Mouse (Mus musculus) midbrain, embryonic 14.5 days (tissue): ENCODE measurements at regions not wholly inside any gene's neighbourhood (a gene's known extent, or its start where the extent isn't known, plus 50 kb on each side); places are given as distances from the start of the nearest gene placed in this dataset.

Experiments
- ATAC-seq: fragments of 200-750 bp; cut with Nextera tagmentation; 2 replicates; pipeline ENCODE4 v1.8.0; 2017; ENCODE audit warnings: moderate number of reproducible peaks, moderate library complexity; ENCODE audit not compliant: low FRiP score, low TSS enrichment
- DNase-seq: peaks from one replicate; pipeline ENCODE4 v3.0.0-alpha.2; 2015
- H3K27ac ChIP-seq: fragments of 300-500 bp; sonication (generic); replicated peaks from 2 replicates; pipeline ENCODE4 v1.5.1; 2014; ENCODE audit warnings: mild to moderate bottlenecking, low read depth, low read length, moderate library complexity
- H3K27me3 ChIP-seq: fragments of 300-500 bp; sonication (generic); 2 replicates; pipeline ENCODE4 v1.6.1; 2014; ENCODE audit warnings: low read length, control low read depth, mixed read lengths; ENCODE audit not compliant: control insufficient read depth, insufficient read depth
- H3K36me3 ChIP-seq: fragments of 300-500 bp; sonication (generic); 2 replicates; pipeline ENCODE4 v1.6.1; 2014; ENCODE audit warnings: low read length, control low read depth; ENCODE audit not compliant: control insufficient read depth, insufficient read depth
- H3K4me1 ChIP-seq: fragments of 300-500 bp; sonication (generic); 2 replicates; pipeline ENCODE4 v1.6.1; 2014; ENCODE audit warnings: mild to moderate bottlenecking, antibody characterized with exemption, low read length, control low read depth; ENCODE audit not compliant: control insufficient read depth, insufficient read depth
- H3K4me2 ChIP-seq: fragments of 300-500 bp; sonication (generic); 2 replicates; pipeline ENCODE4 v1.6.1; 2014; ENCODE audit warnings: mild to moderate bottlenecking, low read length, moderate library complexity
- H3K4me3 ChIP-seq: fragments of 300-500 bp; sonication (generic); replicated peaks from 2 replicates; pipeline ENCODE4 v1.5.1; 2014; ENCODE audit warnings: low read depth, low read length
- H3K9ac ChIP-seq: fragments of 300-500 bp; sonication (generic); replicated peaks from 2 replicates; pipeline ENCODE4 v1.6.1; 2014; ENCODE audit warnings: mild to moderate bottlenecking, low read length, moderate library complexity
- H3K9me3 ChIP-seq: fragments of 300-500 bp; sonication (generic); 2 replicates; pipeline ENCODE4 v1.6.1; 2016; ENCODE audit warnings: low read length, control low read depth, mixed read lengths; ENCODE audit not compliant: control insufficient read depth
- WGBS: fragments of 180-500 bp; shearing (Covaris S2); extraction: QIAGEN DNeasy Blood & Tissue Kit; methylation state at CpG from one replicate; pipeline ENCODE4 v1.1.7; 2014; 5-methylcytosine and 5-hydroxymethylcytosine counted together

DNA sequence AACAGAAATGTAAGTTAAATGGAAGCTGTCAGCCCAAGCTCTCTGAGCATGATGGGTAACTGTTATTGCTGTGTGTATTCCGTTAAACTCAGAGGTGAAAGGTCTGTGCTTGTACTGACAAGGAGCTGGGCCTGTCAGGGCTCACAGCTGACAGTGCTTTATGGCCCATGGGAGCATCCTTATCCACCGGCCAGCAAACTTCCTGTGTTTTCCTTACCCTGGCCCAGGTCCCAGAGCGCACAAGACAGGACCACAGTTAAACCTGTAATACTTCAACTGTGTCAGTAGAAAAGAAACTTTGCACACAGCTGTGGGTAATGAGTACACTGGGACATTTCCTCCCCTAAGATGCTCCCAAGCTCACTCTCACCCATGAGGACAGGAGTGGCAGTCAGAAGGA, 407.7 kb upstream of the Mmadhc start:
- H3K27ac ChIP-seq, result no peak overlapping the region
- no peaks in the 10 kb centered on the region for H3K27me3 ChIP-seq
- no peak overlapping the region for H3K9ac ChIP-seq
- H3K9me3 ChIP-seq, result no peaks in the 10 kb centered on the region
- DNase-seq, result no peak
- no peak overlapping the region for H3K4me3 ChIP-seq
- ATAC-seq, result no peak
- no peaks in the 10 kb centered on the region for H3K36me3 ChIP-seq
- WGBS, result 67% methylated on average over 3 of the region's 3 CpGs
- H3K4me1 ChIP-seq, result peaks cover 12% of the 10 kb centered on the region
- no peak overlapping the region for H3K4me2 ChIP-seq

- Histone ChIP-seq H3K36me3 (no peaks in the 10 kb centered on the region), H3K27ac (peak overlapping the region; percentile 52), H3K4me1 (peaks cover 12% of the 10 kb centered on the region), H3K27me3 (no peaks in the 10 kb centered on the region), H3K9me3 (no peaks in the 10 kb centered on the region), H3K4me2 (no peak overlapping the region), H3K9ac (no peak overlapping the region), H3K4me3 (no peak overlapping the region)
- WGBS, result 53% methylated on average over 15 of the region's 15 CpGs
- DNase-seq, result peak; percentile 70
- peak; percentile 62 for ATAC-seq
Measured at GRCm38 (mm10) chr2:50702584-50703450, 406.2 kb upstream of the Mmadhc start.

- 79% methylated on average over 6 of the region's 6 CpGs for WGBS
- H3K9ac ChIP-seq, result no peak overlapping the region
- peaks cover 21% of the 10 kb centered on the region for H3K4me1 ChIP-seq
- H3K36me3 ChIP-seq, result no peaks in the 10 kb centered on the region
- H3K4me2 ChIP-seq, result no peak overlapping the region
- H3K27ac ChIP-seq, result no peak overlapping the region
- DNase-seq (no peak), ATAC-seq (no peak)
- H3K4me3 ChIP-seq, result no peak overlapping the region
- no peaks in the 10 kb centered on the region for H3K27me3 ChIP-seq
- no peaks in the 10 kb centered on the region for H3K9me3 ChIP-seq
Measured at GRCm38 (mm10) chr2:50698841-50699240, 402.2 kb upstream of the Mmadhc start.

DNA sequence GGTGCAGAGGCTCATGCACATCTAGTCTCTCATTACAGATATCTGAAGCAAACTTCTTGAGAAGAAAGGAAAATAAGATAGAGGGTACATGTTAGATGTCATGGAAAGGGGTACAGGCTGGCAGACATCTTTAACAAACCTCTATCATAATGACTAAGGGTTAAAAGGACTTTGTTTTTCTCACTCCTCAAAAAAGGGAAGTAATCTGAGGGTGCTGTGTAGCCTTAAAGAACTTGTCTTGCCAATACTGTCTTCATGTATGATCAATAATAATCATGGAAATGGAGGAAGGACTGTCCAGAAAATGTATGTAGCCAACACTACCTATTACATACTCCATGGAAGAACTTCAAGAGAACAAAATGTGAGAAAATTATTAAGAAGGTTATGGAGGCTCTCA, 400.0 kb upstream of the Mmadhc start:
- no peak overlapping the region for H3K9ac ChIP-seq
- DNase-seq, result no peak
- H3K9me3 ChIP-seq, result no peaks in the 10 kb centered on the region
- H3K4me1 ChIP-seq, result peaks cover 22% of the 10 kb centered on the region
- H3K4me2 ChIP-seq, result no peak overlapping the region
- no peaks in the 10 kb centered on the region for H3K36me3 ChIP-seq
- no peak for ATAC-seq
- no peak overlapping the region for H3K27ac ChIP-seq
- H3K4me3 ChIP-seq, result no peak overlapping the region
- no peaks in the 10 kb centered on the region for H3K27me3 ChIP-seq

DNA sequence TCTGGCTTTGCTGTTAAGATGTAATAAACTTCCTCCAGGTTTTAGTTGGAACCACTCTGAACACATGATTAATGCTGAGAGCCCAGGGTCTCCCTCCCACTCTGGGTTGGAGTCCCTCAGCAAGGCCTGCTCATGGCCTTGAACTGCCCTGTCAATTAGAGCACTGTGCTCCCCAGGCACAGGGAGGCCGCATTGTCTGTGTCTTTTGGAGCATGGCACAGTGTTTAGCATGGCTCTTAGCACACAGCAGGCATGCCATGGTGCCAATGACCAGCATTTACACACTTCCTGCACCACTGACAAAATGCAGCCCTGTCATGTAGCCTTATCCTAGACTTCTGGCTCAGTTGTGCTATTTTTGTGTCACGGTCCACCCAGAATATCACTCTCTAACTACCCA, 398.2 kb upstream of the Mmadhc start:
- Histone ChIP-seq H3K4me1 (peaks cover 20% of the 10 kb centered on the region), H3K9ac (no peak overlapping the region), H3K9me3 (no peaks in the 10 kb centered on the region), H3K4me2 (no peak overlapping the region), H3K27ac (no peak overlapping the region), H3K27me3 (no peaks in the 10 kb centered on the region), H3K4me3 (no peak overlapping the region), H3K36me3 (no peaks in the 10 kb centered on the region)
- 29% methylated on average over 2 of the region's 2 CpGs for WGBS
- peak; percentile 55; the same call in 1 of the 2 replicates for ATAC-seq
- peak; percentile 53 for DNase-seq

DNA sequence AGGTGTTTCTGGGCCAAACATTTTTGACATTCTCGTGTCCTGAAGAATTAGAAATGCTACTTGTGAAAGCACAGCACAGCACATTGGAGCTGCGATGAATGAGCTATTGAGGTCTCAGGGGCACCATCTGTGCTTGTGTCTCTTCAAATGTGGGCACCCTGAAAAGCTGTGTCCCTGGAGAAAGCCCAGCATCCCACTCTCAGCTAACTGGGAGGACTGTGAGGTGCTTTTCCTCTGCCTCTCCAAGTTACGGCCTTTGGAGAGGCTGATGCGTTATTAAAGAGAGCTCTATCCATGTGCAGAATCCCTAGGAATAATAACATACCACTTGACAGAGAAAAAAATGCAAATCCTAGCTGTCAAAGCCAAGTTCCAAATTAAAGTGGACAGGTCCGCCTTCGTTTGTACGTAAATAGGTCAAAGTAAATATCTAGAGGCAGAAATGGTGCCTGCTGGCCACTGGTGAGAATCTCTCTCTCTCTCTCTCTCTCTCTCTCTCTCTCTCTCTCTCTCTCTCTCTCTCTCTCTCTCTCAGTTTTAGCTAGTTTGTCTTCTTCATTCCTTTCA, 397.3 kb upstream of the Mmadhc start:
- 18% methylated on average over 7 of the region's 7 CpGs for WGBS
- H3K27ac ChIP-seq, result no peak overlapping the region; the same call in 1 of the 2 replicates
- H3K9me3 ChIP-seq, result no peaks in the 10 kb centered on the region
- H3K36me3 ChIP-seq, result no peaks in the 10 kb centered on the region
- no peak for ATAC-seq
- H3K27me3 ChIP-seq, result no peaks in the 10 kb centered on the region
- no peak overlapping the region for H3K9ac ChIP-seq
- peak; percentile 64 for DNase-seq
- H3K4me2 ChIP-seq, result no peak overlapping the region
- H3K4me3 ChIP-seq, result no peak overlapping the region
- peaks cover 20% of the 10 kb centered on the region for H3K4me1 ChIP-seq

- H3K36me3 ChIP-seq, result no peaks in the 10 kb centered on the region
- H3K9ac ChIP-seq, result no peak overlapping the region
- H3K4me3 ChIP-seq, result no peak overlapping the region
- no peak for ATAC-seq
- DNase-seq, result no peak
- WGBS, result 90% methylated on average over 11 of the region's 11 CpGs
- H3K27me3 ChIP-seq, result no peaks in the 10 kb centered on the region
- peaks cover 20% of the 10 kb centered on the region for H3K4me1 ChIP-seq
- no peaks in the 10 kb centered on the region for H3K9me3 ChIP-seq
- no peak overlapping the region for H3K4me2 ChIP-seq
- no peak overlapping the region for H3K27ac ChIP-seq
Measured at GRCm38 (mm10) chr2:50690120-50691103, 393.8 kb upstream of the Mmadhc start.

DNA sequence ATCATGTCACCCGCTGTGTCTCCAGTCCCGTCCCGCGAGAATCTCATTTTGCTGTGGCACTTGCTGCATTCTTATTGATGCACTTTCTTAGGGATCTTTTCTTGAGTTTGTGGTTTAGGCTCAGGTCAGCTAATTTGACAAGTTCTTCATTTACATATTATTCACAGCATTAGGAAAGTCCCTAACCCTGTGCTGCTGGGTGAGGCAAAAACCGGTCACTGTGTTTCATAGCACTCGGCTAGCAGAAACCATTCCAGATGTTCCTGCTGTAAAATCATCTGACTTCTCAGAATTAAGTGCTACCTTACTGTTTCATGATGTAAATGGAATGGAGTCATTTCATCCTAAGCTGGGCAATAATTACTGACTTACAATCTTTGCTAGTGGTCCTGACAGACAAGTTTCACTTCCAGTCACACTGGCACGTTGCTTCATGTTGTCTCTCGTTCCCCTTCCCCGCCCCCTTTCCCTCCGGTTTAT, 391.1 kb upstream of the Mmadhc start:
- H3K4me3 ChIP-seq, result no peak overlapping the region
- no peak overlapping the region for H3K27ac ChIP-seq
- WGBS, result 92% methylated on average over 10 of the region's 10 CpGs
- peaks cover under 1% of the 10 kb centered on the region for H3K4me1 ChIP-seq
- no peaks in the 10 kb centered on the region for H3K36me3 ChIP-seq
- no peaks in the 10 kb centered on the region for H3K9me3 ChIP-seq
- H3K4me2 ChIP-seq, result no peak overlapping the region
- DNase-seq (no peak), ATAC-seq (no peak)
- H3K27me3 ChIP-seq, result no peaks in the 10 kb centered on the region
- no peak overlapping the region for H3K9ac ChIP-seq
